Mouse (Mus musculus) liver, embryonic 12.5 days (tissue): ENCODE measurements around the gene Trim30b. TPM values are rescaled to one million over a fixed set of nuclear protein-coding genes. Genes with fewer than 3 reads are reported as not detected.
"Not testable (repeated sequence)": the region's sequence is repeated elsewhere in the genome, so short reads cannot be mapped to it uniquely, and the experiment has no call there.

Experiments
- ATAC-seq: fragments of 200-750 bp; cut with Nextera tagmentation; 2 replicates; pipeline ENCODE4 v1.8.0; 2017; ENCODE audit warnings: moderate number of reproducible peaks, mild to moderate bottlenecking, moderate library complexity
- H3K27ac ChIP-seq: fragments of 300-500 bp; sonication (generic); 2 replicates; pipeline ENCODE4 v1.5.1; 2016; ENCODE audit warnings: mild to moderate bottlenecking
- H3K27me3 ChIP-seq: fragments of 300-500 bp; sonication (generic); replicated peaks from 2 replicates; pipeline ENCODE4 v1.6.1; 2016; ENCODE audit warnings: mild to moderate bottlenecking, moderate library complexity
- H3K36me3 ChIP-seq: fragments of 300-500 bp; sonication (generic); 2 replicates; pipeline ENCODE4 v1.6.1; 2016; ENCODE audit warnings: mild to moderate bottlenecking, moderate library complexity
- H3K4me1 ChIP-seq: fragments of 300-500 bp; sonication (generic); 2 replicates; pipeline ENCODE4 v1.6.1; 2016
- H3K4me2 ChIP-seq: fragments of 300-500 bp; sonication (generic); 2 replicates; pipeline ENCODE4 v1.6.1; 2016; ENCODE audit warnings: mild to moderate bottlenecking, moderate library complexity
- H3K4me3 ChIP-seq: fragments of 300-500 bp; sonication (generic); 2 replicates; pipeline ENCODE4 v1.5.1; 2016; ENCODE audit warnings: mild to moderate bottlenecking, moderate library complexity
- H3K9ac ChIP-seq: fragments of 300-500 bp; sonication (generic); 2 replicates; pipeline ENCODE4 v1.6.1; 2016; ENCODE audit warnings: mild to moderate bottlenecking, moderate library complexity
- H3K9me3 ChIP-seq: fragments of 300-500 bp; sonication (generic); replicated peaks from 2 replicates; pipeline ENCODE4 v1.6.1; 2016; ENCODE audit warnings: mild to moderate bottlenecking, moderate library complexity
- WGBS: fragments of 180-500 bp; shearing (Covaris S2); methylation state at CpG from one replicate; pipeline ENCODE4 v1.1.7; 2016; ENCODE audit not compliant: insufficient replicate concordance; 5-methylcytosine and 5-hydroxymethylcytosine counted together
- polyA plus RNA-seq: library from polyadenylated mRNA; unstranded; fragments of >200 nt; fragmentation: Nextera tagmentation; extraction: Ambion mirVana; gene quantifications from 2 replicates; pipeline ENCODE4 v1.2.1, GENCODE M21; 2016

Trim30b gene
- polyA plus RNA-seq, 1 experiment from 2014 or later, result 0.11 TPM

GRCm38 (mm10) chr7:104322028-104322427 is 47.7 kb downstream of the Trim30b start:
- ATAC-seq, result no peak
- no peak overlapping the region for H3K27ac ChIP-seq
- 72% methylated on average over 9 of the region's 9 CpGs for WGBS
- no peaks in the 10 kb centered on the region for H3K4me1 ChIP-seq
- H3K4me3 ChIP-seq, result no peak overlapping the region
- no peak overlapping the region for H3K4me2 ChIP-seq
- H3K36me3 ChIP-seq, result no peaks in the 10 kb centered on the region
- no peaks in the 10 kb centered on the region for H3K27me3 ChIP-seq
- H3K9ac ChIP-seq, result no peak overlapping the region
- H3K9me3 ChIP-seq, result no peaks in the 10 kb centered on the region

GRCm38 (mm10) chr7:104315369-104316080 is 54.2 kb downstream of the Trim30b start, which contains the start of gene Trim12a:
Gene Trim12a, minus strand, starts transcription at chr7:104315466.
- Histone ChIP-seq H3K27ac (peak within 1 kb of the TSS; percentile 61), H3K4me3 (peak within 1 kb of the TSS; percentile 59), H3K4me2 (peak within 1 kb of the TSS; percentile 64), H3K9ac (peak within 1 kb of the TSS; percentile 58)
- 13% methylated on average over 4 of the region's 4 CpGs for WGBS
- H3K9me3 ChIP-seq, H3K36me3 ChIP-seq, H3K27me3 ChIP-seq, H3K4me1 ChIP-seq: not testable (repeated sequence)
- ATAC-seq, result peak; percentile 97

GRCm38 (mm10) chr7:104314796-104315353 is 54.8 kb downstream of the Trim30b start:
- Histone ChIP-seq H3K4me2 (peak overlapping the region; percentile 64), H3K27me3 (no peaks in the 10 kb centered on the region), H3K9ac (peak overlapping the region; percentile 58), H3K4me1 (0 out of 2 replicates have a peak, but pooled peaks cover 5% of the 10 kb centered on the region), H3K27ac (peak overlapping the region; percentile 61), H3K36me3 (no peaks in the 10 kb centered on the region), H3K4me3 (peak overlapping the region; percentile 59), H3K9me3 (no peaks in the 10 kb centered on the region)
- peak; percentile 79 for ATAC-seq
- 5% methylated on average over 15 of the region's 15 CpGs for WGBS

Other genes starting within 250 kb of the Trim30b start
- gene Ubqln5, start 240.1 kb downstream of the Trim30b start, polyA plus RNA-seq, result not detected in 2 replicates
- gene Olfr643, start 232.5 kb downstream of the Trim30b start, polyA plus RNA-seq, result not detected in 2 replicates
- not detected in 2 replicates for gene Ubqln3, start 226.6 kb downstream of the Trim30b start, polyA plus RNA-seq
- gene Ubqlnl, start 219.3 kb downstream of the Trim30b start, polyA plus RNA-seq, result not detected in 2 replicates
- not detected in 2 replicates for gene Olfm5, start 205.1 kb downstream of the Trim30b start, polyA plus RNA-seq
- gene Olfr648, start 186.5 kb downstream of the Trim30b start, polyA plus RNA-seq, result 0.05 and 0.11 TPM in 2 replicates
- not detected in 2 replicates for gene Olfr649, start 173.9 kb downstream of the Trim30b start, polyA plus RNA-seq
- 1.6 and 1.7 TPM in 2 replicates for gene Trim6, start 151.1 kb downstream of the Trim30b start, polyA plus RNA-seq
- 1.2 and 1.7 TPM in 2 replicates for gene Trim34a, start 125.4 kb downstream of the Trim30b start, polyA plus RNA-seq
- gene Trim5, start 81.8 kb downstream of the Trim30b start, polyA plus RNA-seq, result 0.33 and 0.38 TPM in 2 replicates
- gene Trim12a, start 54.4 kb downstream of the Trim30b start, polyA plus RNA-seq, result 3.2 and 4.3 TPM in 2 replicates
- gene Trim34b, start 40.4 kb downstream of the Trim30b start, polyA plus RNA-seq, result not detected in 2 replicates
- 1.2 and 1.4 TPM in 2 replicates for gene Trim12c, start 16.5 kb downstream of the Trim30b start, polyA plus RNA-seq
- gene Trim30c, start 31.0 kb upstream of the Trim30b start, polyA plus RNA-seq, result 0.14 and 0.20 TPM in 2 replicates
- gene Trim30a, start 95.3 kb upstream of the Trim30b start, polyA plus RNA-seq, result 1.2 and 1.3 TPM in 2 replicates
- 0.42 and 0.43 TPM in 2 replicates for gene Trim30d, start 138.0 kb upstream of the Trim30b start, polyA plus RNA-seq
- not detected in 2 replicates for gene Olfr651, start 180.2 kb upstream of the Trim30b start, polyA plus RNA-seq
- not detected in 2 replicates for gene Olfr652, start 191.0 kb upstream of the Trim30b start, polyA plus RNA-seq
- not detected in 2 replicates for gene Olfr653, start 207.4 kb upstream of the Trim30b start, polyA plus RNA-seq
- gene Olfr654, start 217.1 kb upstream of the Trim30b start, polyA plus RNA-seq, result not detected in 2 replicates
- gene Olfr655, start 231.9 kb upstream of the Trim30b start, polyA plus RNA-seq, result not detected in 2 replicates
- gene Olfr656, start 244.1 kb upstream of the Trim30b start, polyA plus RNA-seq, result not detected in 2 replicates